Mouse (Mus musculus): ENCODE measurements around the gene Zic1. TPM values are rescaled to one million over a fixed set of nuclear protein-coding genes. Genes with fewer than 3 reads are reported as not detected.

Zic1 gene
- polyA plus RNA-seq (2017; shearing (Covaris generic)), result not detected

GRCm38 (mm10) chr9:91365664-91366063 lies at the start of gene Zic1:
TSS of gene Zic1 (minus strand) at chr9:91365810.

DNA sequence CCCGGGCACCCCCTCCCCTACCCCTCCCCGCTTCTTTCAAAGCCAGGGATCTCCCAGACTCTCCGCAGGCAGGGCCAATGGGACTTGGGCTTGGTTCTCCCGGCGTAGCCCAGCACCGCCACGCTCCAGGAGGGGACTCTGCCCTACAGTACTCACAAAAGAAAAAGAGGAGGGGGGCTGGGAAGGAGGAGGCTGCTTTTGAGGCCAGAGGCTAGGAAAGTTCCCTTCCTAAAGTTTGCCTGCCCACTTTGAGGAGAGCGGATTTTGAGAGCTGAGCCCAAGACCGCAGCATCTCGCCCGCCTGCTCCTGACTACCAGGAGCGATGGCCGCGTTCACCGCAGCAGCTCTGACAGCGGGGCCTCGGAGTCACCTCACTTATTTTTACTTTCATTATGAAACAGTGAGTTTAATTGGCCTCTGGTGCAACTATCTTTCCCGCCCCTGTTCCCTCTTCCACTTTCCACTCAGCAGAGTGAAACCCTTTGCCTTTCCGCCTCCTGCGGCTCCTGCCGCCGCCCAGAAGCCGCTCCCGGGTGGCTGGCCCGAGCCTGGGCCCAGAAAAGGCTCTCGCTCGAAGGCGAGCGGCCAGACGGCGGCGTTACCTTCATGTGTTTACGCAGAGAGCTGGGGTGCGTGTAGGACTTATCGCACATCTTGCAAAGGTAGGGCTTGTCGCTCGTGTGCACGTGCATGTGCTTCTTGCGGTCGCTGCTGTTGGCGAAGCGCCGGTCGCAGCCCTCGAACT lies 3.6 kb downstream of the Zic1 start, which contains the start of gene Zic4:
Zic4 (plus strand) TSS at position 558 of the 746 bp plus-strand sequence.

Other genes with a start within 250 kb of the Zic1 start
- gene Zic4, start 3.4 kb downstream of the Zic1 start, polyA plus RNA-seq (2017; shearing (Covaris generic)), result not detected